Mouse (Mus musculus): ENCODE measurements around the gene Htra3.

GRCm38 (mm10) chr5:35662021-35662545 is 17.5 kb downstream of the Htra3 start:
- TF ChIP-seq CTCF (IDR thresholded peaks at IDR 0.05; ENCODE audit: low read depth): no peak
- no peak for TF ChIP-seq EP300 (IDR thresholded peaks at IDR 0.05; ENCODE audit: low read depth)

Data from liver, embryonic 14.5 days (tissue).